Mouse (Mus musculus): ENCODE results near the gene Cntn1. TPM values are rescaled to one million over a fixed set of nuclear protein-coding genes. Genes with fewer than 3 reads are reported as not detected.

Cntn1 gene
- polyA plus RNA-seq (2015; fragmentation: Nextera tagmentation; extraction: Ambion mirVana) = 1.7 and 2.0 TPM in 2 replicates

DNA sequence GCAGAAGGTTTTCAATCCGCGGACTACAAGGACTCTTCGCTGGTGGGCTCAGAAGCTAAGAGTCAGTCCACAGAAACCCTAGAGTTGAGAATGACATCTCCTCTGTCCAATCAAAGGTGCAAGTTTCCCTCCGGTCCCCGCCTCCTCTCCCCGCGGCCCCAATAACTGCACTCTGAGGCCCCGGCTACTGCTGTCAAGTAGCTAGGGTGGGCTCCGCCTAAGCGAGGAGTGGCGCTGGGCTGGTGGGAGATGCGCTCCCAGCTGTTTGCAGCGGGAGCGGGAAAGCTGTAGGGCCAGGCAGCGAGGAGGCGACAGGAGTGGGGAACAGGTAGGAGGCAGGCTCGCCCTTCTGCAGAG lies at the start of gene Cntn1:
Gene Cntn1, plus strand, starts transcription at position 170 of the 357 bp plus-strand sequence.
- Histone ChIP-seq H3K9me3 (replicated peaks) (no peaks in the 10 kb centered on the region), H3K4me3 (replicated peaks) (peak within 1 kb of the TSS; percentile 49), H3K36me3 (no peaks in the 10 kb centered on the region), H3K27ac (no peak within 1 kb of the TSS), H3K4me1 (peaks cover 14% of the 10 kb centered on the region), H3K9ac (peak within 1 kb of the TSS; percentile 33), H3K4me2 (peak within 1 kb of the TSS; percentile 78), H3K27me3 (peaks cover 18% of the 10 kb centered on the region)
- WGBS = under 1% methylated on average over 17 of the region's 17 CpGs
- peak; percentile 99 for ATAC-seq (replicated peaks; ENCODE audit: low FRiP score)

DNA sequence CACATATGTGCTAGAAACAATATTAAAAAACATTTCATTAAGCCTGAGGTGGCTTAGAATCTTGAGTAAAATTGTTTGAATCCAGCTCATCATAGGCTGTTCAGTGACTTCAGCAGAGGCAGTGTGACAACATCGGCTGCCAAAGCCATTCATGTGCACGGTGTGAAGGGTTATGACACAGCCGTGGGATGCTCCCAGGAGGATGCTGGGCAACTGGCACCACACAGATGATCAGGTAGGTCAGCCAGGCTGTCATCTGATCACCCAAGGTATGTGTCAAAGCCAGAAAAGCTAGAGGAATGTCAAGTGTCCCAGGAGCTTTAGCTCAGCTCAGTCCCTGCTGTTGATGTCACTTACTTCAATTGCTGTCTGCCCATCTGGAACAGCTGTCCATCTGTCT lies 49.5 kb upstream of the Cntn1 start:
- WGBS = 76% methylated on average over 3 of the region's 3 CpGs
- H3K36me3 ChIP-seq = no peaks in the 10 kb centered on the region
- H3K27me3 ChIP-seq = no peaks in the 10 kb centered on the region
- no peak overlapping the region for H3K4me2 ChIP-seq
- no peak overlapping the region for H3K4me3 ChIP-seq (replicated peaks)
- no peak overlapping the region for H3K27ac ChIP-seq
- H3K4me1 ChIP-seq = no peaks in the 10 kb centered on the region
- H3K9ac ChIP-seq = no peak overlapping the region
- no peaks in the 10 kb centered on the region for H3K9me3 ChIP-seq (replicated peaks)
- no peak for ATAC-seq (replicated peaks; ENCODE audit: low FRiP score)

DNA sequence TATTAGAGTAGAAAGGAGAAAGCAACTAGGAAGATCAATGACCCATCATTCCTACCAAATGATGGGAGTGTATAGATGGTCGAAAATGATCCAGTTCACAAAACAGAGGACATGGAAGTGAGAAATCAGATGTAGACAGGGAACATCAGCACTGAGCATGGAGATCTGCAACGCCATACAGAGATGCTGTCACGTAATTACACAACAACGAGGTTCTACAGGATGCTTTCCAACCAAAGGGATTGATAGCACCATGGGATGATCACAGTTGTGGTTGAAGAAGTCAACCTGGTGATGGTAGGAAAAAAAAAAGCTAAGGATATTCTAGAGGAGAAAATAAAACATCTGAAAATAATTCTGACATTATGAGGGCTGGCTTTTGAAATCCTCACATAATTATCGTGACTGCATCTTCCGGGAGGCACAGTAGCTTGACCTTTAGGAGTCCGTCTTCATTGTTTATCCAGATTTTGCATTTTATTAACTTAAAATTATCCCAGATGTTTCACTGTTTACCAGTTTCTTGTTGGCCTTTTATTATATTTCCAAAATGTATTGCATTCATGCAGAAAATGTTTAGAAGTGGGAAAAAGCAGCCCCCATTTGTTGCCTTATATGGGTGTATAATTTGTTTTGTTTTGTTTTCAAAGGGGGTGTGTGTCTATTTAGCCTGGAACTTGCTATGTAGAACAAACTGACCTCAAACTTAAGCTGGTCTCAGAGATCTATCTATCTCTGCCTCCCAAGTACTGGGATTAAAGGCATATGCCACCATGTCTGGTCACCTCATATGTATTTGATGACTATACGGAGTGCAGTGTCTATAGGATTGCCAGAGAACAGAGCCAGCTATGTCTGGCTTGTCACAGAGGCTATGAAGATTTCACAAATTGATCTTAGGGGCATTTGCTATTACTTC lies 38.5 kb upstream of the Cntn1 start:
- no peaks in the 10 kb centered on the region for H3K4me1 ChIP-seq
- 88% methylated on average over 8 of the region's 8 CpGs for WGBS
- H3K4me3 ChIP-seq (replicated peaks) = no peak overlapping the region
- H3K27me3 ChIP-seq = no peaks in the 10 kb centered on the region
- no peak overlapping the region for H3K9ac ChIP-seq
- H3K4me2 ChIP-seq = no peak overlapping the region
- no peaks in the 10 kb centered on the region for H3K9me3 ChIP-seq (replicated peaks)
- ATAC-seq (replicated peaks; ENCODE audit: low FRiP score) = no peak
- H3K36me3 ChIP-seq = no peaks in the 10 kb centered on the region
- H3K27ac ChIP-seq = no peak overlapping the region

DNA sequence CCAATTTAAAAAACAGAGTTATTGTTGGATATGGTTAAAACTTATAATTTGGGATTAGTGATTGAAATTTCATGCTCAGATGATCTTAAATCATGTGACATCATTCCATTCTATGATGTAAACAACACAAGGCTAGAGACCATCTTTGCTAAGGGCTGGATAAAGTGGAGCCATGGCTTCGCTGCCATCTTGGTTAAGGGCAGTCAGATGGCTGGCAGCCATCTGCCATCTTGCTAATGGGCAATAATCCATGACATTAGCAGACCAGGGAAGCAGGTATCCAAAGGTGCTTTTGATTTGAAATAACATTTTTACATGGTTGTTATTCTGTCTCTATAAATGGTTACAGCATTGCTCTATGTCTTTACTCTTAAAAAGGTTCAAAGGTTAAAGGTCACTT lies 16.9 kb upstream of the Cntn1 start:
- Histone ChIP-seq H3K27me3 (no peaks in the 10 kb centered on the region), H3K9ac (no peak overlapping the region), H3K9me3 (replicated peaks) (0 out of 2 replicates have a peak, but pooled peaks cover 4% of the 10 kb centered on the region), H3K4me1 (no peaks in the 10 kb centered on the region), H3K27ac (no peak overlapping the region), H3K36me3 (no peaks in the 10 kb centered on the region), H3K4me3 (replicated peaks) (no peak overlapping the region), H3K4me2 (no peak overlapping the region)
- 80% methylated on average over 1 of the region's 1 CpGs for WGBS
- no peak for ATAC-seq (replicated peaks; ENCODE audit: low FRiP score)

DNA sequence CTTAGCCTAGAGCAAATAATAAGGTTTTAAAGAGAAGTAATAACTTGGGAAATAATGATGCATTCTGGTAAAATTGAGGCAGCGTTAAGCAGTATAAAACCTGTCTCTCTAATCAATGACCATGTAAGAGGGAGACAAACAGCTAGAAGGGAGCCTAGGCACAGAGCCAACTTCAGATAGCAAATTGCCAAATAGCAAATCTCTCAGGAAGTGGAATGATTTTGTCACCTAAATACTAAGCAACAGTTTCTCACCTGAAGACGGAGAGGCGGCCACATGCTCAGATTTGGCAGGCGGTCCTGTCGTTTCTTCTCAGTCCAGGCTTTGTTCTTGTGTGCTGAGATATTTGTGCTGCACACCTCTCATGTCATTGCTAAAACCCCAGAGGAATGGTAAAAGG lies 8.4 kb upstream of the Cntn1 start:
- ATAC-seq (replicated peaks; ENCODE audit: low FRiP score) = no peak
- H3K36me3 ChIP-seq = no peaks in the 10 kb centered on the region
- H3K27ac ChIP-seq = no peak overlapping the region
- H3K9me3 ChIP-seq (replicated peaks) = no peaks in the 10 kb centered on the region
- no peak overlapping the region for H3K4me2 ChIP-seq
- 76% methylated on average over 5 of the region's 5 CpGs for WGBS
- no peaks in the 10 kb centered on the region for H3K4me1 ChIP-seq
- H3K4me3 ChIP-seq (replicated peaks) = no peak overlapping the region
- H3K27me3 ChIP-seq = no peaks in the 10 kb centered on the region
- H3K9ac ChIP-seq = no peak overlapping the region

DNA sequence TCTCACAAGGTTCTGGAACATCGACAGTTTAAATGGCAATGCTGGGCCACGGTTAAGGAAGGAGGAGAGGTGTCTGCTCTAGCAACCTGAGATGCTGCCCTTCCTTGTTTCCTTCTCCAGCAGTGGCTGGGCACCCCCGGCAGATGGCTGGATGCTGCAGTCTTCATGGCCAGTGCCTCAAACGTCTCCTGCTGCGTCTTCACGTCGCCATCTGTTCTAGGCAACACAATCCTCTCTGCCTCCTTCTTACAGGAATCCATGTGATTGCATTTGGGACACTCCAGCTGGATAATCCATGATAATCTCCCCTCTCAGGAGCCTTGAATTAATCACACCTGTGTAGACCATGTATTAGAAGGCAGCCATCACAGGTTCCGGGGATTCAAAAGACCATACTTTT lies 4.9 kb upstream of the Cntn1 start:
- ATAC-seq (replicated peaks; ENCODE audit: low FRiP score) = no peak
- Histone ChIP-seq H3K27me3 (peaks cover 4% of the 10 kb centered on the region), H3K9ac (no peak overlapping the region), H3K9me3 (replicated peaks) (no peaks in the 10 kb centered on the region), H3K4me2 (no peak overlapping the region), H3K4me3 (replicated peaks) (no peak overlapping the region), H3K36me3 (no peaks in the 10 kb centered on the region), H3K4me1 (peaks cover 3% of the 10 kb centered on the region), H3K27ac (no peak overlapping the region)
- 76% methylated on average over 8 of the region's 8 CpGs for WGBS

DNA sequence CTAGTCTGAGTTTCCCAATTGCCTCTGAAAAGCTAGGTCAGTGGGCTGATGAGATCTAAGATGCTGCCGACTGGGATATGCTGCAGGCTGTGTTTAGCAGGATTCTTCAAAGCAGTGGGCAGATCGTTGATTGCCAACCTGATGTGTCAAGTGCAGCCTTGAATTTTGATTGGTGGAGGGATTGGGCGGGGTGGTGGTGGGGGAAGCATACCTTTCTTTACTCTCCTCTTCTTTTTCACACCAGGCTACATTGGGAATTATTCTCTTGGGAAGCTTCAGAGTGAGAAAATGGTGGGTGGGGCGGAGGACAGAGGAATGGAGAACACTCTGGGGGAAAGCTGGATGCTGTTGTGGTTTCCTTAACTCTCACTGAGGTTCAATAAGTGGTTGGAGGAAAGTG lies 2.9 kb upstream of the Cntn1 start:
- WGBS = 57% methylated on average over 4 of the region's 4 CpGs
- H3K27ac ChIP-seq = no peak overlapping the region
- H3K4me2 ChIP-seq = no peak overlapping the region
- H3K9ac ChIP-seq = no peak overlapping the region
- H3K4me1 ChIP-seq = peaks cover 14% of the 10 kb centered on the region
- H3K4me3 ChIP-seq (replicated peaks) = no peak overlapping the region
- H3K27me3 ChIP-seq = peaks cover 18% of the 10 kb centered on the region
- no peaks in the 10 kb centered on the region for H3K9me3 ChIP-seq (replicated peaks)
- H3K36me3 ChIP-seq = no peaks in the 10 kb centered on the region
- ATAC-seq (replicated peaks; ENCODE audit: low FRiP score) = no peak

DNA sequence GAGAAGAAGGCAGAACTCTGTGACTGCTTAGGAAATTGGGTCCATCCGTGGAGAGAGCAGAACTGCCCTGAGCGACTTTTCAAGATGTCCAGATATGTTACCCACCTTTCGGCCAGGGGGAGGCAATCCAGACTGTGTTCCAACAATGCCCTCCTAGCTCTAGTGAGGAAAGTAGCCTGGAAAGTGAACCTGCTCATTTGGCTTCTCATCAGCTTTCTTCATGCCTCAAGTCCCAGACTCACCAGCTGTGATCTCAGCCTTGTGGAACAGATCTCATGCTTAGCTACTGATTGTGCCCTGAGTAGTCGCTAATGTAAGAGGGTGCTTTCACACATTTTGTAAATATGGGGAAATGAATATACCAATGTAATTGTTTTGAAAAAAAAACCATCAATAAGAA lies 2.4 kb upstream of the Cntn1 start:
- Histone ChIP-seq H3K9me3 (replicated peaks) (no peaks in the 10 kb centered on the region), H3K9ac (no peak overlapping the region), H3K27me3 (peaks cover 18% of the 10 kb centered on the region), H3K36me3 (no peaks in the 10 kb centered on the region), H3K27ac (no peak overlapping the region), H3K4me1 (peaks cover 14% of the 10 kb centered on the region), H3K4me3 (replicated peaks) (no peak overlapping the region), H3K4me2 (no peak overlapping the region)
- ATAC-seq (replicated peaks; ENCODE audit: low FRiP score) = no peak
- 79% methylated on average over 4 of the region's 4 CpGs for WGBS

DNA sequence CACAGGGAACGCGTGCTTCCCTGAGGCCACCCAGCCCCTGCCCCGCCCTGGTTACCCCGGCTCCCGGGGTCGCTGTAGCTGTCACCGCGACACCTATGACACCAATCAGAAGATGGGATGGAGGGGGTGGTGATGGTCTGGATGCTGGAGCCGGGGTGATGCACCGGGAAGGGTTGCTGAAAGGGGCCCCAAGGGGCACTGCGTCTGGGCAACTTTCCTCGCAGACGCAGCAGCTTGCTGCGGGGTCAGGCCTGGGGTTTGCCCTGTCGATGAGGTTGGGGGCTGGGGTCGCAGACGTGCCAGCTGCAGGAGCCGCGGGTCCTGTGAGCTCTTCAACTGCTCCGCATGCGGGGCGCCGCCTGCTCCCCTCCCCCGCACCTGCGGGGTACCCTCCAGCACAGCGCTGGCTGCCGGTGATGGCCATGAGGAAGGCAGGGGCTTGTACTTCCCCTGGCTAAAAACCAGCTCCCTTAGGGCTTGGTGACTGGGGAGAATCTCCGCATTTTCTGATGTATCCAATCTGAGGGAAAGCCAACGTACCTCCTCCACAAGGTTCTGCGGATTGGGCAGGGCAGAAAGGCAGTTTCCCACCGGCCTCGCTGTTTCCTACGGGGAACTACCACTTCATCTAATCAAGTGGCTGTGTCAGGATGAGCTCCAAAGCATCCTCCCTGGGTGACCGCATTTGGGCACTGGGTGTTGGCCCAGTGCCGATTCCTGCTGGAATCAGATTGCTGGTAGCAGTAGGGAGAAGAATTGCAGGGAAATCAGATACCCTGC lies 578 bp downstream of the Cntn1 start:
- ATAC-seq (replicated peaks; ENCODE audit: low FRiP score) = peak; percentile 73

DNA sequence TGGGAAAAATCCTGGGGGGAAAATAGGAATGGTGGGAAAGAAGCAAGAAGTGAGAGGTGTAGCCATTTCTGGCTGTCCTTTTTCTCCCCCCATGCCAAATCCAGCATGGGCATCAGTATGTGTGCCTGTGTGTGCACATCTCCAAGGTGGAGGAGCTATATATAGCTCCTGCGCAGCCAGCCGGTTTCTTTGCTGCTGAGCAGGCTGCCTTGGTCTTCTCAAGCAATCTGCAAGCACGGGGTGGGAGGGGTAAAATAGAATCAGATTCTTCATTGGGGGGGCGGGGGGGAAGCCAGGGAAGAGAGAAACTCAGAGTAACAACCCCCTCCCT lies 1.1 kb downstream of the Cntn1 start:
- H3K4me1 ChIP-seq = peaks cover 14% of the 10 kb centered on the region
- no peaks in the 10 kb centered on the region for H3K9me3 ChIP-seq (replicated peaks)
- H3K27ac ChIP-seq = no peak overlapping the region
- peaks cover 18% of the 10 kb centered on the region for H3K27me3 ChIP-seq
- H3K4me2 ChIP-seq = peak overlapping the region; percentile 78
- no peaks in the 10 kb centered on the region for H3K36me3 ChIP-seq
- H3K4me3 ChIP-seq (replicated peaks) = peak overlapping the region; percentile 49
- peak overlapping the region; percentile 33; the same call in 1 of the 2 replicates for H3K9ac ChIP-seq
- ATAC-seq (replicated peaks; ENCODE audit: low FRiP score) = no peak
- WGBS = 22% methylated on average over 4 of the region's 4 CpGs

More for the DNA sequence above, 578 bp downstream of the Cntn1 start:
- WGBS = under 1% methylated on average over 35 of the region's 35 CpGs
- Histone ChIP-seq H3K36me3 (no peaks in the 10 kb centered on the region), H3K9me3 (replicated peaks) (no peaks in the 10 kb centered on the region), H3K9ac (peak overlapping the region; percentile 33), H3K27ac (no peak overlapping the region), H3K4me2 (peak overlapping the region; percentile 78), H3K27me3 (peaks cover 18% of the 10 kb centered on the region), H3K4me3 (replicated peaks) (peak overlapping the region; percentile 49), H3K4me1 (peaks cover 14% of the 10 kb centered on the region)

DNA sequence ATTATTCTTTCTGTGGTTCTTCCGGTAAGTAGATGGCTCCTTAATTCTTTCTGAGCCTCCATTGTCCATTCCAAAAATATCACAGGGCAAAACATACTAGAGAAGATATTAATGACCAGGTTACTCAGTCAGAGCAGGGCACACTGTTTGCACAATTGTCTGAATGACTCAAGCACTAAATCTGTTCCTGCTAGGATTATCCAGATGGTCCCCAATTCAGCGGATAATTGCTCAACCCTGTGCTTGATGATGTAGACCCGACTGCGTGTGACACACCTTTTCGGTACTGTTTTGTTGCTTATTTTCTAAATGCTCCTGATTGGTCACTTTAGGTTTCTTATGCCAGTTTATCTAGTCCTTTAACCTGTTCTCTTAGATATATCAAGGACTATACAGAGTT lies 6.6 kb downstream of the Cntn1 start:
- WGBS = 92% methylated on average over 5 of the region's 5 CpGs
- no peak overlapping the region for H3K27ac ChIP-seq
- H3K4me2 ChIP-seq = no peak overlapping the region
- H3K27me3 ChIP-seq = peaks cover under 1% of the 10 kb centered on the region
- H3K4me3 ChIP-seq (replicated peaks) = no peak overlapping the region
- H3K9me3 ChIP-seq (replicated peaks) = no peaks in the 10 kb centered on the region
- no peak for ATAC-seq (replicated peaks; ENCODE audit: low FRiP score)
- no peaks in the 10 kb centered on the region for H3K4me1 ChIP-seq
- no peak overlapping the region for H3K9ac ChIP-seq
- no peaks in the 10 kb centered on the region for H3K36me3 ChIP-seq

DNA sequence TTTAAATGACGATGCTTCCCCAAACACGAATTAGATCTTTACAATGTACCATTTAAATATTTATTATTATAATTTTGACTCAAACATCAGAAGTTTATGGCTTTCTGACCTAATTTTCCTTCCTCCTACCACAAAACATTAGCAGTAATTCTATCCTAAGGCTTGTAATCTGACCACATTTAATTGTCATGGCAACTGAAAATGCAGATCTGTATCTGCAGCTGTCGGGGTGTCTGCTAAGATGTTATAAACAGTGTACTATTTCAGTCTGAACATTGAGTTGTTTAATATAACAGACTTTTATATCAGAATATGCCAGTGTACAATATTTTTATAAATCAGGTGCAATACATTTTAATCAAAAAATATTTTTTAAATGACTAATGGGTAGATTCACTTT lies 10.0 kb downstream of the Cntn1 start:
- no peaks in the 10 kb centered on the region for H3K27me3 ChIP-seq
- no peaks in the 10 kb centered on the region for H3K36me3 ChIP-seq
- WGBS = 57% methylated on average over 3 of the region's 3 CpGs
- no peak overlapping the region for H3K9ac ChIP-seq
- no peak overlapping the region for H3K4me3 ChIP-seq (replicated peaks)
- H3K4me1 ChIP-seq = no peaks in the 10 kb centered on the region
- H3K4me2 ChIP-seq = no peak overlapping the region
- ATAC-seq (replicated peaks; ENCODE audit: low FRiP score) = no peak
- H3K27ac ChIP-seq = no peak overlapping the region
- no peaks in the 10 kb centered on the region for H3K9me3 ChIP-seq (replicated peaks)
